Mouse (Mus musculus): Measurements from ENCODE around the gene Dnajb14. TPM values are rescaled to one million over a fixed set of nuclear protein-coding genes. Genes with fewer than 3 reads are reported as not detected.
"Not testable (repeated sequence)": the region's sequence is repeated elsewhere in the genome, so short reads cannot be mapped to it uniquely, and the experiment has no call there.

The Dnajb14 gene
- total and polyA plus RNA-seq, 2 experiments = 2.2 to 5.9 TPM

DNA sequence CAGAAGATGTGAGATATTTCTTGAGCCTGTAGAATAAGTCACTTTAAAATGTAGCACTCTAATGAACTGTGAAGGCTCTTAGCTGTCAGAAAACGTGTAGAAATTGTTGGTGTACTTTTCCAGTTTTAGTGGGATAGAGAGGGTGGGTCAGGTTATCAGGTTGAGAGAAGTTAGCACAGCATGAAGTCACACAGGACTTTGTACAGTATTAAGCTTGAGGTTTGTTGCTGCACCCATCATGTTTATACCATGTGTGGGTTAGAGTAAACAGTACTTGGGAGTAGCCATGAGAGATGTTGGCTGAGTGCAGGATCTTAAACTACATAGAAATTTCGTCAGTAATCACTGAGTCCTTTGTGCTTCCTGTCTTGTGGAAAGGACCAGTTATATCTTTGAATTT lies 45.6 kb downstream of the Dnajb14 start:
- no peak for TF ChIP-seq CTCF (IDR thresholded peaks at IDR 0.05; ENCODE audit: low read depth, low read length)
- no peak for TF ChIP-seq POLR2A (IDR thresholded peaks at IDR 0.05; ENCODE audit: extremely low read depth, insufficient read depth, low read length)
- WGBS = 37% methylated on average over 2 of the region's 2 CpGs
- no peak overlapping the region for H3K4me3 ChIP-seq (ENCODE audit: insufficient read depth, low read depth, low read length)
- DNase-seq (ENCODE audit: extremely low read depth, low read depth, low spot score) = no peak
- H3K27ac ChIP-seq (replicated peaks; ENCODE audit: insufficient read depth, low read depth, low read length) = no peak overlapping the region
- H3K27me3 ChIP-seq (ENCODE audit: control insufficient read depth, insufficient read depth, low read length) = no peaks in the 10 kb centered on the region
- H3K36me3 ChIP-seq (ENCODE audit: control insufficient read depth, insufficient read depth, low read length) = peaks cover 4% of the 10 kb centered on the region; the same call in 1 of the 2 replicates
- no peaks in the 10 kb centered on the region for H3K79me2 ChIP-seq (ENCODE audit: control insufficient read depth, insufficient read depth, low read length)
- H3K9ac ChIP-seq (ENCODE audit: low read depth, low read length) = no peak overlapping the region
- peaks cover 1% of the 10 kb centered on the region; the same call in 1 of the 2 replicates for H3K4me1 ChIP-seq (ENCODE audit: control insufficient read depth, insufficient read depth, low read length)

DNA sequence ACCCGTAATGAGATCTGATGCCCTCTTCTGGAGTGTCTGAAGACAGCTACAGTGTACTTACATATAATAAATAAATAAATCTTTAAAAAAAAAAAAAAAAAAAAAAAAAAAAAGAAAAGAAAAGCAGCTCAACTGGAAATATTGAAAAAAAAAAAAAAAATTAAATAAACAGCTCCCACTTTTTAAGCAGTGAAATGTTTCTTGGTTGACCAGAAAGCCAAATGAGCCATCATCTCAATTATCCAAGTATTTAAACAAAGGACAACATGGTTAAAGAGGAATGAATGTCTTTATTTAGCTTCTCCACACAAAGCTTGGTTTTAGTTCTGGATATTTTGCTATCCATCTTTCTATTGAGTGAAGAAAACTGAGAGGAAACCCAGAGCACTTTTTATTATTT lies 47.1 kb downstream of the Dnajb14 start:
- not testable (repeated sequence) for H3K27ac ChIP-seq (replicated peaks; ENCODE audit: insufficient read depth, low read depth, low read length); H3K4me1 ChIP-seq (ENCODE audit: control insufficient read depth, insufficient read depth, low read length); H3K27me3 ChIP-seq (ENCODE audit: control insufficient read depth, insufficient read depth, low read length); H3K9ac ChIP-seq (ENCODE audit: low read depth, low read length); DNase-seq (ENCODE audit: extremely low read depth, low read depth, low spot score); H3K79me2 ChIP-seq (ENCODE audit: control insufficient read depth, insufficient read depth, low read length); H3K36me3 ChIP-seq (ENCODE audit: control insufficient read depth, insufficient read depth, low read length); H3K4me3 ChIP-seq (ENCODE audit: insufficient read depth, low read depth, low read length)
- 67% methylated on average over 1 of the region's 1 CpGs for WGBS

DNA sequence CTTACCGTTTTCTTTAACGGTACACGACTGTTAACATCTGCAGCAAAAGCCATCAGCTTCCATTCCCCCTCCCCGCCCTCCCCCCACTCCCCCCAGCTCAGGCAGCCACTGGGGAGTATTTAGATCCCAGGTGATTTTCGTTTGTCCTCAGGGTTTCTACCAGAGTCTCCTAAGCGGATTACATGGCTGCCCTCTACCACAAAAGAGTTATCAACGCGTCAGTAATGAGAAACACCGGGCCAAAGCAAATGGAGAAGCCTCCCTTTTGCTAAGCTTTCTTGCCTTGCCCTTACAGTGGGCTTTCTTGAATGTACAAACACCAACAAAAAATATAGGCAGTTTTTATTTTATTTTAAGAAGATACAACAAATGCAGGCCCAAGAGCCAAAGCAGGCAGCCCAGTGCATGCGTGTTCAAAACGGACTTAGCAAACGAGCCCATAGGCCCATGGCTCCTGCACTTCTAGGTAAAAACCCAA lies 50.3 kb downstream of the Dnajb14 start:
- H3K4me1 ChIP-seq (ENCODE audit: control insufficient read depth, insufficient read depth, low read length) = peaks cover 6% of the 10 kb centered on the region; the same call in 1 of the 2 replicates
- H3K79me2 ChIP-seq (ENCODE audit: control insufficient read depth, insufficient read depth, low read length) = peaks cover 8% of the 10 kb centered on the region; the same call in 1 of the 2 replicates
- peak overlapping the region; percentile 100 for H3K4me3 ChIP-seq (ENCODE audit: insufficient read depth, low read depth, low read length)
- H3K27me3 ChIP-seq (ENCODE audit: control insufficient read depth, insufficient read depth, low read length) = no peaks in the 10 kb centered on the region
- peak overlapping the region; percentile 53 for H3K9ac ChIP-seq (ENCODE audit: low read depth, low read length)
- TF ChIP-seq CTCF (IDR thresholded peaks at IDR 0.05; ENCODE audit: low read depth, low read length) (no peak), POLR2A (IDR thresholded peaks at IDR 0.05; ENCODE audit: extremely low read depth, insufficient read depth, low read length) (no peak)
- DNase-seq (ENCODE audit: extremely low read depth, low read depth, low spot score) = no peak
- H3K27ac ChIP-seq (replicated peaks; ENCODE audit: insufficient read depth, low read depth, low read length) = peak overlapping the region; percentile 69
- H3K36me3 ChIP-seq (ENCODE audit: control insufficient read depth, insufficient read depth, low read length) = peaks cover 9% of the 10 kb centered on the region
- WGBS = 26% methylated on average over 12 of the region's 12 CpGs

DNA sequence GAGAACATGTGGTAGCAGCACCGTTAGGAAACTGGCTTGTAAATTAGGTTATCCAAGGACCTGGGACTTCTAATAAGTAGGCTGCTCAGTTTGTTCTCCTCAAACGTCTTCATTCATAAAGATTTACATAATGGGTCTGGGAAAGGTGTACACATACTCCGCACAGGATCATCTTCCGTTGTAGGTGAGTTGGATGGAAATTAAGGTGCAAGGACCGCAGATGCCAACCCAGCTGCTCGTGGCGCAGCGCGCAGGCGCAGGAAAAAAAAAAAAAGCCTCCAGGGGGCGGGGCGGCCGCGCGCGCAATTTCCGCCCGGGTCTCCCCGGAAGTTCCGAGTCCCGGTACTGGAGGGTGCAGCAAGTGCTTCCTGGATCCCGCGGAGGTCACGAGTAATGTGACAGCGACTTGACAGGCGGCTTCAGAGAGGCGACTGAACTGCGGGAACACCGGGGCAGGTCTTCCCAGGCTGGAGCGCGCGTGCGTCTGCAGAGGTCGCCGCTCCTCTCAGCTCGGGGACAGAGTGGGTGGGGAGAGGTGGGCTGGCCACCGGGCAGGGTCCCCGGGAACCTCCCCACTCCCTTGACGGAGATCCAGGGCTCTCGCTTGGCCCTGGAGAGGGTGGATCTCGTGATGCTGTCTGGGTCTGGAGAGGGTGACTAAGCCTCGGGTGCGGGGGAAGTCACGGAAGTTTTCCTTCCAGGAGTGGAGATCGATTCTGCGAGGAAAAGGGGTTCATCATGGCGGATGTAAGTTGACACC lies 50.9 kb downstream of the Dnajb14 start, which contains the start of gene Lamtor3:
Gene Lamtor3 (plus strand): TSS at position 335 of the 760 bp plus-strand sequence.
- peak; percentile 75 for DNase-seq (ENCODE audit: extremely low read depth, low read depth, low spot score)
- under 1% methylated on average over 47 of the region's 47 CpGs for WGBS
- TF ChIP-seq POLR2A (IDR thresholded peaks at IDR 0.05; ENCODE audit: extremely low read depth, insufficient read depth, low read length) (0 out of 2 replicates have a peak, but pooled peaks have one; percentile 28), CTCF (IDR thresholded peaks at IDR 0.05; ENCODE audit: low read depth, low read length) (no peak)

DNA sequence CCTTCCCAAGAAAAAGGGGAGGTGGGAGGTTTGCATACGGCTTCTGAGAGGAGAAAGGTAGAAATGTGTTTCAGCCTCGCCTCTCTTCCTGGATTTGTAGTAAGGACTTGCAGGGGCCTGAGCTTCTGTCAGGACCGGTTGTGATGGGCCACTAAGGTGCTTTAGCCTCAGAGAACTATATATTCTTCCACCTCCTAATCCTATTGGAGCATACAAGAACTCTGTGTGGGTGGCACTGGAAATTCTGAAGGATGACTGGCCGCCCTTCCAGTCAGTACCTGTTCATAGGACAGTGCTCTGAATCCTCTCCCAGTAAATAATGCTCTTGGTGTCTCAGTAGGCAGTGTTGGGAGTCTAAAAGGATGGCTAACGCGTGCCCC lies 51.4 kb downstream of the Dnajb14 start:
- Histone ChIP-seq H3K4me1 (ENCODE audit: control insufficient read depth, insufficient read depth, low read length) (peaks cover 6% of the 10 kb centered on the region; the same call in 1 of the 2 replicates), H3K27me3 (ENCODE audit: control insufficient read depth, insufficient read depth, low read length) (no peaks in the 10 kb centered on the region), H3K27ac (replicated peaks; ENCODE audit: insufficient read depth, low read depth, low read length) (peak overlapping the region; percentile 94), H3K79me2 (ENCODE audit: control insufficient read depth, insufficient read depth, low read length) (peaks cover 8% of the 10 kb centered on the region; the same call in 1 of the 2 replicates), H3K4me3 (ENCODE audit: insufficient read depth, low read depth, low read length) (peak overlapping the region; percentile 100), H3K9ac (ENCODE audit: low read depth, low read length) (peak overlapping the region; percentile 99), H3K36me3 (ENCODE audit: control insufficient read depth, insufficient read depth, low read length) (peaks cover 14% of the 10 kb centered on the region)
- peak; percentile 18 for DNase-seq (ENCODE audit: extremely low read depth, low read depth, low spot score)
- 9% methylated on average over 6 of the region's 6 CpGs for WGBS
- TF ChIP-seq POLR2A (IDR thresholded peaks at IDR 0.05; ENCODE audit: extremely low read depth, insufficient read depth, low read length) (no peak), CTCF (IDR thresholded peaks at IDR 0.05; ENCODE audit: low read depth, low read length) (no peak)

More for the DNA sequence above, 50.9 kb downstream of the Dnajb14 start, which contains the start of gene Lamtor3:
- Histone ChIP-seq H3K27me3 (ENCODE audit: control insufficient read depth, insufficient read depth, low read length) (no peaks in the 10 kb centered on the region), H3K79me2 (ENCODE audit: control insufficient read depth, insufficient read depth, low read length) (peaks cover 8% of the 10 kb centered on the region; the same call in 1 of the 2 replicates), H3K27ac (replicated peaks; ENCODE audit: insufficient read depth, low read depth, low read length) (peak within 1 kb of the TSS; percentile 94), H3K4me3 (ENCODE audit: insufficient read depth, low read depth, low read length) (peak within 1 kb of the TSS; percentile 100), H3K9ac (ENCODE audit: low read depth, low read length) (peak within 1 kb of the TSS; percentile 99), H3K4me1 (ENCODE audit: control insufficient read depth, insufficient read depth, low read length) (peaks cover 6% of the 10 kb centered on the region; the same call in 1 of the 2 replicates), H3K36me3 (ENCODE audit: control insufficient read depth, insufficient read depth, low read length) (peaks cover 9% of the 10 kb centered on the region)

DNA sequence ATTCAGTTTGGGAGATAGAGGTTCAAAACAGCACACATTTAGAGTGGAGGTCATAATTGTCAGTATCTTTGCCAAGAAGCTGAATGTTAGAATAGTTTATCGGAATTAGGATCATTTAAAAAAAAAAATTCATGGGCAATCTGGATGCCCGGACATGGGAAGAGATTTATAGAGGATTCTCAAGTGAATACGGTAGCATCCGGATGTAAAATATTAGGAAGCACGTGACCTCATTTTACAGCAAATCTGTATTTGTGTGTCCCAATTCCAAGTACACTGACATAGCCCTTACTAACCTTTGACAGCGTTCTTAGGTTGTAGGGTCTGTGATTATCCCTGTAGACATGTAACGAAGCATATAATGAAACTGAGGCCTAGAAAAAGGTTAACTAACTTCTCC lies 51.9 kb downstream of the Dnajb14 start:
- Histone ChIP-seq H3K9ac (ENCODE audit: low read depth, low read length) (no peak overlapping the region; the same call in 1 of the 2 replicates), H3K79me2 (ENCODE audit: control insufficient read depth, insufficient read depth, low read length) (peaks cover 8% of the 10 kb centered on the region; the same call in 1 of the 2 replicates), H3K4me3 (ENCODE audit: insufficient read depth, low read depth, low read length) (peak overlapping the region; percentile 100), H3K27ac (replicated peaks; ENCODE audit: insufficient read depth, low read depth, low read length) (no peak overlapping the region), H3K4me1 (ENCODE audit: control insufficient read depth, insufficient read depth, low read length) (peaks cover 6% of the 10 kb centered on the region; the same call in 1 of the 2 replicates), H3K36me3 (ENCODE audit: control insufficient read depth, insufficient read depth, low read length) (peaks cover 14% of the 10 kb centered on the region), H3K27me3 (ENCODE audit: control insufficient read depth, insufficient read depth, low read length) (no peaks in the 10 kb centered on the region)
- WGBS = 87% methylated on average over 7 of the region's 7 CpGs
- TF ChIP-seq POLR2A (IDR thresholded peaks at IDR 0.05; ENCODE audit: extremely low read depth, insufficient read depth, low read length) = no peak
- no peak for TF ChIP-seq CTCF (IDR thresholded peaks at IDR 0.05; ENCODE audit: low read depth, low read length)
- DNase-seq (ENCODE audit: extremely low read depth, low read depth, low spot score) = no peak

Data from liver, adult 2 months (tissue).